Mouse (Mus musculus) G1E (cell line): ENCODE measurements around the gene Rem2.

Source experiments
- CTCF ChIP-seq: IDR thresholded peaks from 2 replicates; pipeline ENCODE4 v1.5.1; 2012; ENCODE audit warnings: low read depth, low read length, inconsistent platforms, mixed read lengths
- POLR2AphosphoS5 ChIP-seq: IDR thresholded peaks from 2 replicates; pipeline ENCODE4 v1.6.1; 2012; ENCODE audit warnings: low read depth, low read length, inconsistent platforms; ENCODE audit not compliant: insufficient replicate concordance
- TAL1 ChIP-seq: conservative IDR thresholded peaks from 2 replicates; pipeline ENCODE4 v1.6.1; 2012; ENCODE audit warnings: low read depth, low read length, inconsistent platforms, mixed read lengths

GRCm38 (mm10) chr14:54454669-54455528 lies 21.0 kb upstream of the Rem2 start:
- TF ChIP-seq POLR2AphosphoS5 (no peak), CTCF (no peak), TAL1 (no peak)
